Mouse (Mus musculus): ENCODE results near the gene Kiss1r.

Gene Kiss1r

DNA sequence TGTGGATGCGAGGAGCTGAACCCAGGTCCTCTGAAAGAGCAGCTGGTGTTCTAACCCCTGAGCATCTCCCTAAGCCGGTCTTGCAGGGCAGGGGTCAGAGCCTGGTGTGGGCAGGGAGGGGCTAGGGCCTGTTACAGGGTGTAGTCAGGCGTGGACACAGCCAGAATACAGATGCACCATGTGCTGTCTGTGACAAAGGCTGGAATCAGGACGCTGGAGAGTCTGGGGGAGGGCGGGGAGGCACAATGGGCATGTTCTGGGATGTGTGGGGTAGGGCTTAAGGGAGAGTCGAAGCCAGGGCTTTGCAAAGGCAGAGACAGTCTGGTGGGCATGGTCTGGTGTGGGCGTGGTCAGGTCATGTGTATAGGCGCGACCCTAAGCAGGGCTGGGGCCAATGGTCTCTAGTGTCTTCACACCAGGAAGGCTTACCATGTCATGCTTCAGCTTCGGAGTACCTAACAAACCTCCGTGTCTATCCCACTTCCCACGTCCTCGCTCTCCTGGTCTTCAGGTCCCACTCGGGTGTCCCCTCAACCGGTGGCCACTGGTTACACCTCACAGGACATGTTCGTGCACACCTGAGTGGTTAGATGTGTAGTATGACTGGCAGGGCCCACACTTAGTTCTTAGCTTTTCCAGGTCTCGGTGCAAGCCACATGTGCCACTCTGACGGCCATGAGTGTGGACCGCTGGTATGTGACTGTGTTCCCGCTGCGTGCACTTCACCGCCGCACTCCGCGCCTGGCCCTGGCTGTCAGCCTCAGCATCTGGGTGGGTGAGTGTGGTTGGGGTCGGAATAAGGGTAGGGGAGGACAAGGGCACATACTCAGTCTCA lies 3.5 kb downstream of the Kiss1r start:
- in situ Hi-C loops (cut with MboI; ENCODE audit: unreplicated experiment in 2 of 2), result loop anchor here (5.0 kb wide), 3 partner anchors 37 to 88 kb away; no protein-coding TSS in a partner anchor

DNA sequence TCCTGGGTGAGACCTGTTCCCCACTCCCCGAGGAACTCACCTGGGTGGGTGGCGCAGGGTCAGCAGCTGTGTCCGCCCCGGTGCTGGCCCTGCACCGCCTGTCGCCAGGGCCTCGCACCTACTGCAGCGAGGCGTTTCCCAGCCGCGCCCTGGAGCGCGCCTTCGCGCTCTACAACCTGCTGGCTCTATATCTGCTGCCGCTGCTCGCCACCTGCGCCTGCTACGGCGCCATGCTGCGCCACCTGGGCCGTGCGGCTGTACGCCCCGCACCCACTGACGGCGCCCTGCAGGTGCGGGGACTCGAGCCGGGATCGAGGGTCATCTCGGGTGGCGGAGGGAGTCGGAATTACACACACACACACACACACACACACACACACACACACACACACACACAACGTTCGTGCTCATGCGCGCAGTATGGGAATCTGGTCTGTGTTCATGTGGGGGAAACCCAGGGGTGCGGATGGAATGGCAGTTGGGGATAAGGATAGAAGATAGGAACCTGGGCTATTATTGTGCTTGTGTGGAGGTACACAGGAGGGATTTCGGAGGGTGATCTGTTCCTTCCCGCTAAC lies 4.3 kb downstream of the Kiss1r start, which contains the start of gene R3hdm4:
R3hdm4 (minus strand) TSS at position 251 of the 578 bp plus-strand sequence.
- in situ Hi-C loops (cut with MboI; ENCODE audit: unreplicated experiment in 2 of 2), result loop anchor here (5.0 kb wide), 3 partner anchors 36 to 89 kb away; no protein-coding TSS in a partner anchor

DNA sequence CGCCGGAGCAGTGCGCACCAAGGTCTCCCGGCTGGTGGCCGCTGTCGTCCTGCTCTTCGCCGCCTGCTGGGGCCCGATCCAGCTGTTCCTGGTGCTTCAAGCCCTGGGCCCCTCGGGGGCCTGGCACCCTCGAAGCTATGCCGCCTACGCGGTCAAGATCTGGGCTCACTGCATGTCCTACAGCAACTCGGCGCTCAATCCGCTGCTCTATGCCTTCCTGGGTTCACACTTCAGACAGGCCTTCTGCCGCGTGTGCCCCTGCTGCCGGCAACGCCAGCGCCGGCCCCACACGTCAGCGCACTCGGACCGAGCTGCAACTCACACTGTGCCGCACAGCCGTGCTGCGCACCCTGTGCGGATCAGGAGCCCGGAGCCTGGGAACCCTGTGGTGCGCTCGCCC lies 4.8 kb downstream of the Kiss1r start:
- in situ Hi-C loops (cut with MboI; ENCODE audit: unreplicated experiment in 2 of 2), result loop anchor here (5.0 kb wide), 3 partner anchors 36 to 89 kb away; no protein-coding TSS in a partner anchor

DNA sequence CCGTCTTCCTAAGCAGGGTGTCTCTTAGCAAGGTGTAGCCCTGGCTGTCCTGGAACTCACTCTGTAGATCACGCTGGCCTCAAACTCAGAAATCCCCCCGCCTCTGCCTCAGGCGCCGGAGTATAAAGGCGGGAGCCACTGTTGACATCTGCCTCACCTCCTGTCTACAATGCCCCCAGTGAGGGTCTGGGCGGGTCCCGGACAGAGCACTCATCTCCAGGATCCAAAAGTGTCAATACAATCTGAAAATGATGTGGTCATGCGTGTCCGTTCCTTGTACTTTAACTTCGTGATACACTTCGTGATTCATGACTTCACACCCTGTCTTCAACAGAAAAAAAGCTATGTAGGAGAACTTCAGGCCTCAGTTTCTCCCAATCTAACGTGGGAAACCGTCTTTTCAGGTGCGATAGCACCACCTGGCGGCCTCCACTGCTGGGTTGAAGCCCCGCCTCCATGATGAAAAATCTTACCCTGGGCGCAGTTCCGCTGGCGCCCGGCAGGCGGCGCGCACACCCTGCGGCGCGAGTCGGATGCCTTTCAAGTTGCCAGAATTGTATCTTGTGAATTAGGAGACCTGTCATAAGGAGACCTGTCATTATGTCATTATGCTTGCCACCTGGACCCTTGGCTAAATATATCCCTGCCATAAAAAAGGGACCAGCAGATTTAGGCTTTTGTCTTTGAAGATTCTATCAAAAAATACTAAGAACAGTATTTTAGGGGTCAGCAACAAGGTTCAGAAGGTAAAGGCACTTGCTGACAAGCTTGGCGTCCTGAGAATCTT lies 8.4 kb downstream of the Kiss1r start:
- in situ Hi-C loops (cut with MboI; ENCODE audit: unreplicated experiment in 2 of 2), result loop anchor here (5.0 kb wide), 3 partner anchors 32 to 93 kb away; no protein-coding TSS in a partner anchor

DNA sequence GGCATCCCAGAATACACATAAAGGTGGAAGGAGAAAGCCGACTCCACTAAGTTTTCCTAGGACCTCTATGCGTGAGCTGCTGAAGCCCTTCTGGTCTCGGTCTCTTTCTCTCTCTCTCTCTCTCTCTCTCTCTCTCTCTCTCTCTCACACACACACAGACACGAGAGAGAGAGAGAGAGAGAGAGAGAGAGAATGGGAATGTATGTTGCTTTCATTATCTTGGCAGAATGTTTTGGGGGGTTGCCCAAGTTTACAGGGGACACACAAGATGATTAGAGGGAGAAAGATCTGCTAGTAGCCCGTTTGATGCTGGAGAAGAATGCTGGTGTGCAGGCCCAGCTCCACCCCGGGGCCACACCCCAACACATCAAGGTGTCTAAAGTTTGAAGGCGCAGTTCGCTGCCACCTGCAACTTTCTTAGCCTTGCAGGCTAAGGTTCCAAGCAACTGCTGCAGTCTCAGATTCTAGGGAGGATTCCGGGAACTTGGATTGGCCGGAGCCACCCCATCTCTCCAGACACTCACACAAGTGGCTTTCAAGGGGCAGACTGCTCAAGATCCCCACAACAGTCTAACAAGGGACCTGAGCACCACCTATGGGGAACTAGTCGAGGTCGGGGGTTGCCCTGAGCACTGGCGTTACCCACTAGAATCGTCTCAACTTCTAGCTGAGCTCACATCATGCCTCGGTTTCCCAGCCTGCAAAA lies 9.2 kb downstream of the Kiss1r start:
- in situ Hi-C loops (cut with MboI; ENCODE audit: unreplicated experiment in 2 of 2), result no loop called here

DNA sequence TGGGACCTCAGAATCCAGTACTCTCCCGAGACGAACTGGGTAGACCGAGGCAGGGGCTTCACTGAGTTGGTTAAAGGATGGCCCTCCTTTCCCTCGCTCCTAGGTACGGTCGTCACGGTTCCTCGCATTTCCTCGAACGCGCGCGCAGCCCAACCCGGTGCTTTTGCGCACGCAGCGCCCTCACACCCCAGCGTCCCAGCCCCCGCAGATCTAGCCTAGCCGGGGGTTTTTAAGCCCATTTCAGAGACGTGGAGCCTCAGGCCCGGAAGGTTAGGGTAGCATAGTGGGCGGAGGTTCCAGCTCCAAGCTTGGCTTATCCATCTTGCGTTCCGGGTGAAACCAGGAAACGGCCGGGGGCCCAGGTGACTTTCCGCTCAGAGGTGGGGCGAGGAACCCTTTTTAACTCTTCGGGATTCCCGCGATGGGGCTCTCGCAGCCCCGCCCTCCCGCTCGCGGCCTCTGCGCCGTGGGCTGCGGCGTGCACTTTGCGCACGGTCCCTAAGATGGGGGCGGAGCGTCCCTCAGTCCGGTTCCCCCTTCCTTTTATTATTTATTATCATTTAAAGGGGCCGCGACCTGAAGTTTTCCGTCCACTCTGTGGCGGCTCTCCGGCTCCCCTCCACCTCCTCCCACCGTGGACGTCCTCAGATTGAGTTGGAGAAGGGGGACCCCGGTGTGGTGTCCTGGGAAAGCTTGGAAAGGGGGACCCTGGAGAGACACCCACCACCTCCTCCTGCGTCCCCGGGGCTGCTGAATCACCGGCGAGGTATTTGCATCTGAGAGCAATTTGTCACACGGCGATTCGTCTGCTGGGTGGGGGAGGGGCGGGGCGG lies 9.9 kb downstream of the Kiss1r start, which contains the start of gene Arid3a:
Arid3a (plus strand) TSS at position 553 of the 833 bp plus-strand sequence.
- in situ Hi-C loops (cut with MboI; ENCODE audit: unreplicated experiment in 2 of 2), result no loop called here

DNA sequence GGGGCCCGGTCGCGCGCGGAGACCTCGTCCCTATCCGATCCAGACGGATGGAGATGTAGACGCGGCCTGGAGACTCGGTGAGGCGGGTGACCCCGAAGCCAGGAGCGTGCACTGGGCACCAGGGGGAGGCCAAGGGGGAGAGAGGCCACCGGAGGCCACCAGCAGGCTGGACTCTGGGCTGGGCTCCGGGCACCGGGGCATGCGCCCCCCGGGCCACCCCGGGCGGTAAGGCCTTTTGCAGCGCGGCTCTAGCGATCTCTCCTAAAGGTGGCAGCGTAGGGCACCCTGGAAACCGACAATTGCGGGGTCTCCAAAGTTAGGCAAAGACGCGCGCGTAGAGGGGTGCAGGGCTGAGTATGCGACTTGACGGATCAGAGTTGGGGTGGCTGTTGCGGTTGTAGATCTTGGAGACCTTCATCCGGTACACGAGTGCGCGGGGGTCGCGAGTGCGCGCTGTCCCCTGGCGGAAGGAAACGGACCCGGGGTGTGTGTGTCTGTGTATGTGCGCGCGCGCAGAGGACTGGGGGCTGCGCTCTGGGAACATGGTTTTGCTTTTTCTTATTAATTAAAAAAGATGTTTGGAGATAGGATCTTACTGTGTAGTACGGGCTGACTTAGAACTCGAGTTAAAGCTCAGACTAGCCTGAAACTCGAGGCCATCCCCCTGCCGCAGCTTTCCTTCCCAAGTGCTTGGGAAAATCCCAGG lies 10.7 kb downstream of the Kiss1r start:
- in situ Hi-C loops (cut with MboI; ENCODE audit: unreplicated experiment in 2 of 2), result no loop called here

DNA sequence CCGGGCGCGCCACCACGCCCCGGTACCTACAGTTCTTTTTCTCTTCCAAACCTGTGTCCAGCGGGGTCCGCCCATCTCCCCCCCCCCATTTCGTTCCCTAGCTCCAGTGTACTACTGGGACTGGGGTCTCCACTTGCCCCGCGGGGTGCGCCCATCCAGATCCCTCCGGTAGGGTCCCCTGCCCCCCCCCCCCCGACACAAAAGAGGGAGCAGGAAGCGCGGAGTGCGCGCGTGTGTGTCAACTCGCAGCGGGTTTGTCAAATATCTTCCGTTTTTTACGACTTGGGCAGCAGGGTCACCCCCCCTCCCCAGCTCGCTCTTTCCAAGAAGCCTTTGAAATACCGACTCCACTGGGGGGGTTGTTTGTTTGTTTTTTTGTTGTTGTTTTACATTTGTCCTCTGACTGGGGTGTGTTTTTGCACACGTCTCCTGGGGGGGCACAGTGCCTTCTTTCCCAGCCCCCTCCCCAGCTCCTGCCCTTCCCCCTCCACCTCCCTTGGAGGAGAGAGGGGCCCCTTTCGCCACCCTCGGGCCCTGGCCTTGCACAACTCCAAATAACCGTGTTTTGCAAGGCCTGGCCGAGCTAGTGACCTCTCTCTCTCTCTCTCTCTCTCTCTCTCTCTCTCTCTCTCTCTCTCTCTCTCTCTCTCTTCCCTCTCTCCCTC lies 11.4 kb downstream of the Kiss1r start:
- in situ Hi-C loops (cut with MboI; ENCODE audit: unreplicated experiment in 2 of 2), result no loop called here

DNA sequence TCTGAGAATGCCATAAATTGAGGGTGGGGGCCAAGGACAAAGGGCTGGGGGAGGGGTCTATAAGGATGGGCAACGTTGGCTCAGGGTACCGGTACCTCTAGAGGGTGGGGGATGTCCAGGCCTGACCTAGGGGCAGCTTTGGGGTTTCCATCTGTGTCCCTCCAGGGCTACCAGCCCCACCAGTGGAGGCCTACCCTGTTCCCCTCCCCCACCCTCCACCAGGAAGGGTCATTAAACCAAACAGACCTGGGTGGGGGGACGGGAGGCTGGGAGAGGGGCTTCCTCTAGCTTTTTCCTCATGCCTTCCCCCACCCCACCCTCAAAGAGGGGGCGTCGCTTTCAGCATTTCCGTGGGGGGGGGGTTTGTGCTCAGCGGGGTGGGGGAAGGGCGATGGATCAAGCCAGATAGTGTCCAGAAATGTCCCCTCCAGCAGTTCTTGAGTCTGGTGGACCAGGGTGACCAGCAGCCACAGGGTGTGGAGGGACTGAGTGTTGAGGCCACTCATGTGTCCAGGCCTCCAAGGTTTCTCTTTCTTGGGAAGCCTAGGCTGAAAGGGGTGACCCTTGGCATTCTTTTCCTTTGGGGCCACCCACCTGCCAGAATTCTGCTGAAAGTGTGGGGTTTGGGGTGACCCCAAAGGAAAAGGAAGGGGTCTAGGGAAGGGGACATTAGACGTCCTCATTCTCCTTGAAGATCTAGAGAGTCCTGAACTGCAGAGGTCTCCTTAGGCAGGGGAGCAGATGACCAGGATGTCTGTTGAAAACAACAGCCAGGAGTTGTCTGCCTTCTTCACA lies 12.3 kb downstream of the Kiss1r start:
- in situ Hi-C loops (cut with MboI; ENCODE audit: unreplicated experiment in 2 of 2), result no loop called here

DNA sequence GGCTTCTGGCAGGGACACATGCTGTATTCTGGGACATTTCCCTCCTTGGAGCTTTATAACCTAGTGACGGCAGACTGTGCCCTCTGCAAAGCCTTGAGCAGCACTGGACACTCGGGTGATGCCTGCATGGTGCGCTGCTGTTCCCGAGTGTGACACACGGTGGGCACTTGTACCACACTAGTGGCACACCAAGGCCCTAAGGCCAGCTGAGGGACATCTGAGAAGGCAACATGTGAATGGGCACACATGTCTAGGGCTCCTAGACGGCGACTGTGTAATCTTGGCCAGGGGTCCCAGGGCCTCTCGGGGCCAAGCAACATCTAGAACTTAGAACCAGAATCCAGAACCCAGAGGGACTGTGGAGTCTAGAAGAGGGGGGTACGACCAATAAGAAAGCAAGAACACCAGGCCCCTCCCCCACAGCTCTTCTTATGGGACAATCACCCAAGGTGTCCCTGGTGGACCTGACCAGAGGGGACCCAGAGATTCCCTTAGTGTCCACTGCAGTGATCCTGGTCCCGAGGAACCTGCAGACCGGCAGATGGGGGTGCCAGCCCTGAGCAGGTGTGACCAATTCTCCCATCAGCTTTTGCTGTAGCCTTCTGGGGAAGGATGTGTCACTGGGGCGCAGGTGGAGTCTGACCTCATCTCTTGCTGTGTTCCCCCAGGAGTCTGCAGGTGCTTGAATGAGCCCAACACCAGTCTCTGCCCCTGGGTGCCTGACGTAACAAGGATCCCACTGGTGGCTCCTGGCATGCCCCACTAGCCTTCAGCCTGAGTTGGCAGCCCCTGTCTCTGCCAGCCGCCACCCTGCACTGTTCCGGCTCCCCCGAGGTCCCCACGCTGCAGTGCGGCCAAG lies 13.4 kb downstream of the Kiss1r start:
- in situ Hi-C loops (cut with MboI; ENCODE audit: unreplicated experiment in 2 of 2), result no loop called here

DNA sequence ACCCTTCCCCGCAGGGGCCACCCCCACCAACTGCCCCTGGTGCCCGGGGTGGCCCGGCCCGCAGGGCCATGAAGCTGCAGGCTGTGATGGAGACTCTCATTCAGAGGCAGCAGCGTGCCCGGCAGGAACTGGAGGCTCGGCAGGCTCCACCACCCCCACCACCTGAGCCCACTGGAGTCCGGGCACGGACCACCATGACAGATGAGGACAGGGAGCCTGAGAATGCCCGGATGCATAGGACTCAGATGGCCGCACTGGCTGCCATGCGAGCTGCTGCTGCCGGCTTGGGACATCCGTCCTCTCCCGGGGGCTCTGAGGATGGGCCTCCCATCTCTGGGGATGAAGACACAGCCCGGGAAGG lies 14.0 kb downstream of the Kiss1r start:
- in situ Hi-C loops (cut with MboI; ENCODE audit: unreplicated experiment in 2 of 2), result no loop called here

DNA sequence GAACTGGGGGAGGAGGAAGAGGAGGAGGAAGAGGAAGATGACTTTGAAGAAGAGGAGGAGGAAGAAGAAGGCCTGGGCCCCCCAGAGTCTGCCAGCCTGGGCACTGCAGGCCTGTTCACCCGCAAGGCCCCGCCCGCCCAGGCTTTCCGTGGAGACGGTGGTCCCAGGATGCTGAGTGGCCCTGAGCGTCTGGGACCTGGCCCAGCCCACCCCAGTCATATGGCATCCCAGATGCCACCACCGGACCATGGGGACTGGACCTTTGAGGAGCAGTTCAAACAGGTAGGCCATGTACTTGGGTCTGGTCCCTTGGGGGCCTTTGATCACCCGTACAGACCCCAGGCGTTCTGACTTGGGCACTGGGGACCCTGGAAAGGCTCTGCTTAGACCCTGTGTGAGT lies 15.0 kb downstream of the Kiss1r start:
- in situ Hi-C loops (cut with MboI; ENCODE audit: unreplicated experiment in 2 of 2), result no loop called here

DNA sequence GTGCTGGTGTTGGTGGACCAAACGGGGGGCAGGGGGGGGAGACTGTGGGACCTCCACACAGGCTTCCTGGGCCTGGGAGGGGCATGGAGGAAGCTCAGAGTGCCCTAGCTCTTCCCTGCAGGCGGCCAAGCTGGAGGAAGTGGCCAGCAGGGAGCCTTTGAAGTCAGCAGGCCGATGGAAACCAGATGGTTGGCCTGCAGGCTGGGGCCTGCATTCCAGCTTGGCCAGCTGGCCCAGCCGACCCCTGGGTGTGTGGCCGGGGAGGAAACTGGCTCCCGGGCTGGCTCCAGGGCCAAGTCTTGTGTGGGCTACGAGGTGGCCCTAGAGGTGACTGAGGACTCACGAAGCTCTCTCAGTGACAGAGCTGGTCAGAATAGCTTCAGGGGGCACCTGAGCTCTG lies 16.0 kb downstream of the Kiss1r start:
- in situ Hi-C loops (cut with MboI; ENCODE audit: unreplicated experiment in 2 of 2), result no loop called here

DNA sequence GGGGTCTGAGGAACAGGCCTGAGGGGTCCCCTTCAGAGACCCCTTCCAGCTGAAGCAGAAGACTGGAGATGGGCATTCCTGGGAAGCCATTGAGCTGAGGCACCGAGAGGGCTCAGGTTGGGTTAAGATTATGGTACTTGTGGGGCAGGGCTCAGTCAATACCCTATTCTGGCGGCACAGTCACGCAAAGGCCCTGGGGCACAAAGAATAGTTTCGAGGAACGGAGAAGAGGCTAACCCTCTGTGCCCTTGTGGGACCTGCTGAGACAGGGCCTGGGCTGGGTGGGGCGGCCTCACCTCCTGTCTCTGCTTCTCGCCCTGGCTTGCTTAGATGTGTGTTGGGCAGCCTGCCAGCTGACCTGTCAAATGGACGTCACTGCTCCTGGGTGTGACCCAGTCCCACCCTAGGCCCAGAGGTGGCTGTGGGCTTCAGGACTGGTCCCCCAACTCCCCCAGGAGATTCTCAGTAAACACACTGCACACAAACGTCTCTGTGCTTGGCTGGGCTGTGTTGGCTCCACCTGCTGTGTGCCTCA lies 16.4 kb downstream of the Kiss1r start:
- in situ Hi-C loops (cut with MboI; ENCODE audit: unreplicated experiment in 2 of 2), result no loop called here

DNA sequence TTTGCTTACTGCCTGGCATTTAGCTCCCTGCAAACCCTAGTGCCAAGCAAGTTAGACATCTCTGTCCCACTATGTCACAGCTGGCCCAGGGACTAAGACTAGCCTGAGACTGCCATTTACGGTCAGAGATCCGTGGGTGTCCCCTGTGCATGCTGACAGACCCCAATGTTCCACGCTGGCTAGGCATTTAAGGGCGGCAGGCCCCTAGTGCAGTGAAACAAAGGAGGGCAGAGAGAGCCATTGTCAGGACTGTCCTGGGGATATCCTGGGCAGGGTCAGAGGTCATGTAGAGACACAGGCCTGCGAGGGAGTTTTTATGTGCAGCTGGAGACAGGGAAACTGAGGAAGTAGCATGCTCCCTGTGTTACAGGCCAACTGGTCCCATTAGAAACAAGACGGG lies 17.1 kb downstream of the Kiss1r start:
- in situ Hi-C loops (cut with MboI; ENCODE audit: unreplicated experiment in 2 of 2), result no loop called here

DNA sequence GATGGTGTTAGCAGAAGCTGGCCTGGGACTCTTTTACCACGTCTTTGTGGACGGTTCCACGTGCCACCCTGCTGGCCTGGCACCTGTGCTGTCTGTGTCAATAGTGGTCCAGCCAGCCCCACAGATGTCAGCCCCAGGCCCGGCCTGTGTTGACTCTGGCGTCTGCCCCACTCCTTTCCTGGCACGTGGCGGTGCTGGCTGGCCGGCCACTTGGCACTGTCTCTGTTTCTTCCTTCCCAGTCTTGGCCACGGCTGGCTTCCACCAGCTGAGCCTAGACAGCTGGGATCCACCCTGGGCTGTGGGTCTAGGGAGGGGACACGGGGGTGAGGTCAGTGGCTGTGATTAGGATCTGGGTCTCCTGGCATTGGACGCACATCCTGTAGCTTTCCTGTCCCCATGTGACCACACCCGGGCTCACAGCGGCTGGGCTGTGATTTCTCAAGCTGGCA lies 17.5 kb downstream of the Kiss1r start:
- in situ Hi-C loops (cut with MboI; ENCODE audit: unreplicated experiment in 2 of 2), result no loop called here
